7 mouse cellular contexts compared by ENCODE assay signal in genomic region chr4:123227707-123228106, GRCm38 (mm10). TPM values are rescaled to one million over a fixed set of nuclear protein-coding genes. Genes with fewer than 3 reads are reported as not detected.
DNase-seq lines count a peak whose midpoint lies in the region; ATAC-seq lines count a peak whose summit lies in the region.

No protein-coding gene starts in this region.

- no peak overlapping the region for H3K4me3 ChIP-seq in neural tube, embryonic 14.5 days (ENCODE audit: low read depth, low read length)

- no peak overlapping the region for H3K9ac ChIP-seq in neural tube, embryonic 14.5 days (replicated peaks; ENCODE audit: low read depth, low read length)

- peaks cover 4% of the 10 kb centered on the region; the same call in 1 of the 2 replicates for H3K27me3 ChIP-seq in neural tube, embryonic 14.5 days (ENCODE audit: control insufficient read depth, insufficient read depth, low read length)

- DNase-seq in layer of hippocampus, postnatal 10 days (ENCODE audit: low spot score in 2 of 2) = peak; percentile 50 to 54
- no peak for DNase-seq in layer of hippocampus, adult 9-10 months (ENCODE audit: low spot score)
- DNase-seq in gastrocnemius, postnatal 36 days = peak; percentile 56 to 63
- DNase-seq in heart, postnatal 25 days (ENCODE audit: low spot score) = peak; percentile 79
- no peak for DNase-seq in testis, postnatal 10 days (ENCODE audit: low spot score)
- no peak for DNase-seq in thymus, postnatal 36 days

- ATAC-seq in neural tube, embryonic 14.5 days (ENCODE audit: low read depth) = no peak

- no peak overlapping the region for H3K4me2 ChIP-seq in neural tube, embryonic 14.5 days (ENCODE audit: low read depth, low read length)

- H3K9me3 ChIP-seq in neural tube, embryonic 14.5 days (ENCODE audit: control insufficient read depth, low read length) = no peaks in the 10 kb centered on the region

- H3K4me1 ChIP-seq in neural tube, embryonic 14.5 days (ENCODE audit: control insufficient read depth, insufficient read depth, low read length) = 0 out of 2 replicates have a peak, but pooled peaks cover 2% of the 10 kb centered on the region

- intact Hi-C loops in gastrocnemius, postnatal 36 days (cut with DNase I) = no loop called here
- intact Hi-C loops in heart, postnatal 25 days (cut with DNase I) = no loop called here

- H3K36me3 ChIP-seq in neural tube, embryonic 14.5 days (ENCODE audit: control insufficient read depth, insufficient read depth, low read length) = no peaks in the 10 kb centered on the region

- H3K27ac ChIP-seq in neural tube, embryonic 14.5 days (ENCODE audit: low read depth, low read length) = peak overlapping the region; percentile 48; the same call in 1 of the 2 replicates

- 40% methylated on average over 4 of the region's 4 CpGs for WGBS in neural tube, embryonic 14.5 days

RNA-seq across cellular contexts. Expression of gene Heyl, which starts 5.6 kb away (rescaled TPM):
- total RNA-seq in layer of hippocampus, postnatal 10 days (2021) = 1 to 10 TPM; 7.3 to 8.5 TPM
- total RNA-seq in gastrocnemius, postnatal 36 days (2021) = 1 to 10 TPM; 5.7 to 8.4 TPM
- 10 to 100 TPM; 19.1 to 21.3 TPM for total RNA-seq in heart, postnatal 25 days (2021)
- polyA plus RNA-seq in neural tube, embryonic 14.5 days (2014; fragmentation: Nextera tagmentation; extraction: Ambion mirVana) = 3.5 and 9.3 TPM in 2 replicates

RNA-seq across cellular contexts. Expression of gene Nt5c1a, which starts 26.4 kb away (rescaled TPM):
- total RNA-seq in layer of hippocampus, postnatal 10 days (2021) = 1 to 10 TPM; 6.9 to 7.4 TPM
- total RNA-seq in gastrocnemius, postnatal 36 days (2021) = 10 to 100 TPM; 33.4 to 44.6 TPM
- 10 to 100 TPM; 51.3 to 56.6 TPM for total RNA-seq in heart, postnatal 25 days (2021)
- 0.22 TPM in 1 of 2 replicates, not detected in the other for polyA plus RNA-seq in neural tube, embryonic 14.5 days (2014; fragmentation: Nextera tagmentation; extraction: Ambion mirVana)

RNA-seq across cellular contexts. Expression of gene Pabpc4, which starts 34.4 kb away (rescaled TPM):
- 10 to 100 TPM; 47.0 to 49.9 TPM for total RNA-seq in layer of hippocampus, postnatal 10 days (2021)
- 100 to 1,000 TPM; 294 to 317 TPM for total RNA-seq in gastrocnemius, postnatal 36 days (2021)
- total RNA-seq in heart, postnatal 25 days (2021) = 100 to 1,000 TPM; 334 to 358 TPM
- 27.3 and 30.2 TPM in 2 replicates for polyA plus RNA-seq in neural tube, embryonic 14.5 days (2014; fragmentation: Nextera tagmentation; extraction: Ambion mirVana)

RNA-seq across cellular contexts. Expression of gene Hpcal4, which starts 44.7 kb away (rescaled TPM):
- total RNA-seq in layer of hippocampus, postnatal 10 days (2021) = 100 to 1,000 TPM; 222 to 231 TPM
- total RNA-seq in gastrocnemius, postnatal 36 days (2021) = not detected
- total RNA-seq in heart, postnatal 25 days (2021) = under 1 TPM; 0.05 to 0.14 TPM
- polyA plus RNA-seq in neural tube, embryonic 14.5 days (2014; fragmentation: Nextera tagmentation; extraction: Ambion mirVana) = 21.7 and 43.0 TPM in 2 replicates

Comparison
In these comparisons a context has a peak if more than half of its experiments do, and no peak if none do; other contexts are left out.
1. DNase-seq: peak in layer of hippocampus, postnatal 10 days (2 of 2), gastrocnemius, postnatal 36 days (2 of 2) and heart, postnatal 25 days (single experiment); none in layer of hippocampus, adult 9-10 months (single experiment), testis, postnatal 10 days (single experiment) and thymus, postnatal 36 days (0 of 2).
2. RNA of gene Nt5c1a, which starts 26.4 kb away (total RNA-seq): 51.3 to 56.6 TPM in heart, postnatal 25 days and 33.4 to 44.6 TPM in gastrocnemius, postnatal 36 days; 6.9 to 7.4 TPM in layer of hippocampus, postnatal 10 days; every median in the first group is over 4 times any median in the second.
3. RNA of gene Pabpc4, which starts 34.4 kb away (total RNA-seq): 334 to 358 TPM in heart, postnatal 25 days and 294 to 317 TPM in gastrocnemius, postnatal 36 days; 47.0 to 49.9 TPM in layer of hippocampus, postnatal 10 days; every median in the first group is over 4 times any median in the second.